Mouse (Mus musculus): ENCODE results near the gene Cd27. TPM values are rescaled to one million over a fixed set of nuclear protein-coding genes. Genes with fewer than 3 reads are reported as not detected.
A peak's percentile ranks its signal among the peaks of the same experiment; 100 is the strongest.

Gene Cd27
- polyA plus RNA-seq, 1 experiment from 2014 or later = 1.2 TPM

DNA sequence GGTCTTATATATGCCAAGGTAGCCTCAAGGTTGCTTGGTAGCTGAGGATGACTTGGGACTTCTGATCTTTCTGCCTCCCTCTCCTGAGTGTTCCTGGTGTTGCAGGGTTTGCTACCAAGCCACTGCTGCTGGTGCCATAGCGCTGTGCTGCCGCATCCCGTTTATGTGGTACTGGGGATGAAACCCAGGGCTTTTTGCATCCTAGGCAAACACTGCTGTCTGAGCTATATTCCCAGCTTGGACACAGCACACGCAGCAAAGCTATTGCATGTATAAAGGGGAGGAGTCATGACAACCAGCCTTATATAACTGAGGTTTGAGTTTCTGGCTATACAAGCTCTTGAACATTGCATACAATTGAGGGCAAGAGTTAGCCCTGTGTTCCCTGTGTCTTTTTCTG lies 611 bp upstream of the Cd27 start:
- DNase-seq (ENCODE audit: low spot score) = no peak
- H3K27me3 ChIP-seq (ENCODE audit: insufficient read depth, poor library complexity, severe bottlenecking) = no peaks in the 10 kb centered on the region
- H3K36me3 ChIP-seq = no peaks in the 10 kb centered on the region
- H3K27ac ChIP-seq = no peak overlapping the region
- H3K4me3 ChIP-seq = no peak overlapping the region
- WGBS = 88% methylated on average over 4 of the region's 4 CpGs
- no peaks in the 10 kb centered on the region for H3K9me3 ChIP-seq
- H3K4me1 ChIP-seq (replicated peaks) = peaks cover 25% of the 10 kb centered on the region

DNA sequence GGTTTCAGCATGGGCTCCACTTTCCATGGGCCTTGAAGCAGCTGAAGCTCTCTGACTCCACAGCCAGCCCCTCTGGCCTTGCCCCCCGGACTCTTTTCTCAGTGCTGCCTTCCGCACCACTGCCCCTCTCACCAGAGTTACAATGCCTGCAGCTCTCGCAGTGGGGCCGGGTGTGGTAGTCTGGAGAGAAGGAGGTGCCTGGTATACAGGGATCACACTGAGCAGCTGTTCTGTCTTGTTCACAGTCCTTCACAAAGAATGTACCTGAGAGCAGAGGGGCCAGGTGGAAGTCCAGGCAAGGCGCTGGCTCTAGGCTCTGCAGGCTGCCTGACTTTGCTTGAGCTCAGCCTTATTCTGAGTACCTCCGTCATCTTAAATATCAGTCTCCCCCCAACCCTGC lies 469 bp downstream of the Cd27 start:
- DNase-seq (ENCODE audit: low spot score) = no peak
- no peak overlapping the region for H3K4me3 ChIP-seq
- no peaks in the 10 kb centered on the region for H3K9me3 ChIP-seq
- no peaks in the 10 kb centered on the region for H3K27me3 ChIP-seq (ENCODE audit: insufficient read depth, poor library complexity, severe bottlenecking)
- peaks cover 36% of the 10 kb centered on the region for H3K4me1 ChIP-seq (replicated peaks)
- H3K36me3 ChIP-seq = no peaks in the 10 kb centered on the region
- no peak overlapping the region; the same call in 1 of the 2 replicates for H3K27ac ChIP-seq
- 63% methylated on average over 6 of the region's 6 CpGs for WGBS

DNA sequence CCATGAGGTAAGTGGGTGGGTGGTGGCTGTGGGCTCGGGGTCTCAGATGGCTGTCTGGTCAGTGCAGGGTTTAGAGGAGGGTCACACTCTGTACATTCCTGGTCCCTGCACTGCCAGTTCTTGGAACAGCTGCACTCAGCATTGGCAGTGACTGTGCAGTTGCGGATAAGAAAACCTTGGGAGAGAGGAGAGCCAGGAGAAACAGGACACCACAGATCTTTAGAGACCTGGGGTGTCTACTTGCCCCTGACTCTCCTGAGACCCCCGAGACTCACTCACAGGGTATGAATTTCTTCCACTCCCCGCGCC lies 2.3 kb downstream of the Cd27 start:
- DNase-seq (ENCODE audit: low spot score) = no peak
- H3K4me1 ChIP-seq (replicated peaks) = peaks cover 47% of the 10 kb centered on the region
- H3K27me3 ChIP-seq (ENCODE audit: insufficient read depth, poor library complexity, severe bottlenecking) = no peaks in the 10 kb centered on the region
- H3K36me3 ChIP-seq = no peaks in the 10 kb centered on the region
- no peak overlapping the region for H3K27ac ChIP-seq
- no peaks in the 10 kb centered on the region for H3K9me3 ChIP-seq
- H3K4me3 ChIP-seq = no peak overlapping the region
- 75% methylated on average over 5 of the region's 5 CpGs for WGBS

DNA sequence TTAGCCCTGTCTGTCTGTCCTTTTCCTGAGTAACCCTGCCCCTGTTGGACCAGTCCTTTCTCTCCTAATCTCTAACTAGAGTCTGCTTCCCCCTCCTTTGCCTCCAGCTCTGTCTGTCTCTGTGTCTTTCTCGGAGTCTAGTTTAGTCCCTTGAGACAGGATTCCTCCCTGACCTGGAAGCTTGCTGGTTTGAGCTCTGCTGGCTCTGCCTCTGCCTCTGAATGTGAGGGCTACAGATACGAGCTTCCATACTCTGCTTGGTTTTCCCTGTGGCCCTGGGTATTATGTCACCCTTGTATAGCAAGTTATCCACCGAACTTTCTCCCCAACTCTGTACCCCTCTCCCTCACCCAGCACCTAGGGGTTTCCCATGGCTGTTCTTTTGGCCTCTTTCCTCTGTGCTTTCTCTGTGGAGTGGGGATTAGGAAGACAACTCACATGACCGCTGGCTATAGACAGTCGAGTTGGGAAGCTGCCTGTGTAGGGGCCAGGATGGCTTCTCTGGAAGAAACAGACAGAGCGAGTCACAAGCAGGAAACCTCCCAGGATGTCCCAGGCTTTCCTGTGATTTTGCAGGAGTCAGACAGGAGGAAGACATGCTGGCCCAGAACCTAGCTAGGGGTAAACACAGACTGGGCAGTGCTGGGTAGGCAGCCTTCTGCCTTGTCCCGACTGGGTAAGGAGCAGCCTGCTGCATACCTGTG lies 2.8 kb downstream of the Cd27 start:
- H3K9me3 ChIP-seq = no peaks in the 10 kb centered on the region
- no peaks in the 10 kb centered on the region for H3K27me3 ChIP-seq (ENCODE audit: insufficient read depth, poor library complexity, severe bottlenecking)
- 69% methylated on average over 7 of the region's 7 CpGs for WGBS
- H3K27ac ChIP-seq = no peak overlapping the region; the same call in 1 of the 2 replicates
- DNase-seq (ENCODE audit: low spot score) = no peak
- no peak overlapping the region for H3K4me3 ChIP-seq
- H3K4me1 ChIP-seq (replicated peaks) = peaks cover 47% of the 10 kb centered on the region
- no peaks in the 10 kb centered on the region for H3K36me3 ChIP-seq

DNA sequence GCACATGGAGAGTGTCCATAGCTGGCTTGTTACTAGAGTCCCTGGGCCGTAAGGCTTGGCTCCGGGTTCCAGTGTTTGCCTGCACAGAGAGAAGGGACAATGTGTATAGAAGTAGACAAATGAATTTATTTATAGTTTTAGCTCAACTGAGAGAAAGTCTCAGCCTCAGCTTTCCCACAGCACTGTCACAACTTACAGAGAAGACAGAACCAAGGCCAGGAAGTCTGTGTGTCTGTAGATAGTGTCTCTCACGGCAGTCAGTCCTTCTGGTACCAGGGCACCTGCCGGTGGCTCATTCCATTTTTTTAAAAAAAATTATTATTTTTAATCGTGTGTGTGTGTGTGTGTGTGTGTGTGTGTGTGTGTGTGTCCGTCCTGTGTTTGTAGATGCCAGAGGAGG lies 4.3 kb downstream of the Cd27 start:
- DNase-seq (ENCODE audit: low spot score) = no peak
- Histone ChIP-seq H3K36me3 (no peaks in the 10 kb centered on the region), H3K27me3 (ENCODE audit: insufficient read depth, poor library complexity, severe bottlenecking) (no peaks in the 10 kb centered on the region), H3K4me3 (no peak overlapping the region), H3K27ac (no peak overlapping the region), H3K4me1 (replicated peaks) (peaks cover 49% of the 10 kb centered on the region), H3K9me3 (no peaks in the 10 kb centered on the region)
- 86% methylated on average over 6 of the region's 6 CpGs for WGBS

DNA sequence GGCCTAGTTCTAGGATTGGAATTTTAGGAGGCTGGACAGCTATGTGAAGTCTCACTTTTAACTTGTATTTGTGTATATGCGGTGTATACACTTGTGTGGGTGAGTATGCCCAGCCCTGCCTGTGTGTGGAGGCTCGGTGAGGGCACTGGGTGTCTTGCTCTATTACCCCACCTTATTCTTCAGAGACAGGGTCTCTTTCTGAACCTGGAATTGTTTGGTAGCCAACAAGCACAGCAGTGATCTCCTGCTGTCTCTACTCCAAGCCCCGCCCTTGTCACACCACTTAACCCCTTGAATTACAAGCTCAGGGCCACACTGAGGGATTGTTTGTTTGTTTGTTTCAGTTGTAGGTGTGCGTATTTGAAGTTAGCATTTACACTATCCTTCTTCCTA lies 4.8 kb downstream of the Cd27 start:
- WGBS = 49% methylated on average over 4 of the region's 4 CpGs
- H3K4me1 ChIP-seq (replicated peaks) = peaks cover 49% of the 10 kb centered on the region
- H3K27ac ChIP-seq = peak overlapping the region; percentile 86
- H3K36me3 ChIP-seq = no peaks in the 10 kb centered on the region
- DNase-seq (ENCODE audit: low spot score) = no peak
- peak overlapping the region; percentile 53 for H3K4me3 ChIP-seq
- H3K27me3 ChIP-seq (ENCODE audit: insufficient read depth, poor library complexity, severe bottlenecking) = no peaks in the 10 kb centered on the region
- no peaks in the 10 kb centered on the region for H3K9me3 ChIP-seq

DNA sequence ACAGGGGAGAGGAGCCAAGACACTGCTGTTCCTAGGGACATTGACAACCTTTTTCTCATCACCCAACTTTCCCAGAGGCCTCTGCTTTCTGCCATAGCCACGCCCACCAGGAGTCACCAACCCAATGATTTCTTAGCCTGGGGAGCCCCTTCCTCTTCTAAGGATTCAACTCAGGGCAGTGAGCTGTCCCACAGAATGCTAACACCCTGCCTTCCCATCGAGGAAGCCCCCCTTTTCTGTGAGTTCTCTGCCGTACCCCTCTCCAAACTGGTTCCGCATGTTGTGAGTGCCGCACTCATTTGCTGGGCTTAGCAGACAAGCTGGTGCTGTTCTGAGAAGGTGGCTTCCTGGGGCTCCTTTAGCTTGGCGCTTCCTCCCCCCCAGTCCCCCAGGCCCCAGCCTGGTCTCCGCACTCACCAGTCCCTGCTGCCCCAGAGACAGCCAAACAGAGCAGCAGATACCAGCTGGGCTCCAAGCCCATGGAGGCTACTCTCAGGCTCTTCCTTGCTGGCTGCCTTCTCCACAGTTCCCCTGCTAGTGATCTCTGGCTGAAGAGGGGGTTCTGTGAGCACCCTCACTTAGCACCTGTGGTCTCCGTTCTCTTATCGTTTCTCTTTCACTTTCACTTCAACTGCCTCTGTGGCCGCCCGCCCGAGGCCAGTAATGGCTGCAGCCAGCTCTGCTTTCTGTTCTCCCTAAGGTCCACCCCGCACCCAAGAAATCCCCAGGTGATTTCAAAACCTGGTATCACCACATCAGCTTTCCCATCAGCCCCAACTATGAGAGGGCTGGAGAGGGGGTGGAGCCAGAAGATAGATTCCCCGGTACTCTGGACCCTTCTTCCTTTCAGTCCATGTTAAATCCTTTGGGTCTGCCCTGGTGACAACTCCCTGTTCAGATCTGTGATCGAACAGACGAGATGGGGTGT lies 5.4 kb downstream of the Cd27 start, which contains the start of gene Tapbpl:
TSS of gene Tapbpl (minus strand) at position 744 of the 928 bp plus-strand sequence.
- DNase-seq (ENCODE audit: low spot score) = peak; percentile 43
- WGBS = 10% methylated on average over 16 of the region's 16 CpGs
- H3K27me3 ChIP-seq (ENCODE audit: insufficient read depth, poor library complexity, severe bottlenecking) = no peaks in the 10 kb centered on the region

DNA sequence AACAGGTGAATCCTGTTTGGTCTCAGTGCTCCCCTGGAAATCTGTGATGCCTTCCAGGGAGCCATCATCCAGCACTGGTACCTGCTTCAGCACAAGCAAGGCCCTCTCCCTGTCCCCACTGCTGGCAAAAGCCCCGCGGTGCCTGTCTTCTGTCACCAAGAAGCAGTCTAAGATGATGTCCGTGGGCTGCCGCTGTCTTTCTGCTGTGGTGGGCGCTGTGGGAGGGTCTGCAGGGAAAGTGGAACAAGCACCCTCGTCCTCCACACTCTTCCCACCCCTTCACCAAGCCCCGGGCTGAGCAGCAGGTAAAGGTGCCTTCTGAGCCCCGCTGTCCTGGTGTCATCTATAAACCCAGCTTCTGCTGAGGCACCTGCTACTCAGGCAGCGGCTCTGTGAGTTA lies 6.2 kb downstream of the Cd27 start:
- Histone ChIP-seq H3K27me3 (ENCODE audit: insufficient read depth, poor library complexity, severe bottlenecking) (no peaks in the 10 kb centered on the region), H3K9me3 (no peaks in the 10 kb centered on the region), H3K27ac (peak overlapping the region; percentile 64), H3K4me1 (replicated peaks) (peaks cover 40% of the 10 kb centered on the region), H3K4me3 (no peak overlapping the region), H3K36me3 (no peaks in the 10 kb centered on the region)
- 65% methylated on average over 9 of the region's 9 CpGs for WGBS
- DNase-seq (ENCODE audit: low spot score) = no peak

More for the DNA sequence above, 5.4 kb downstream of the Cd27 start, which contains the start of gene Tapbpl:
- peak within 1 kb of the TSS; percentile 53 for H3K4me3 ChIP-seq
- peak within 1 kb of the TSS; percentile 86 for H3K27ac ChIP-seq
- no peaks in the 10 kb centered on the region for H3K36me3 ChIP-seq
- no peaks in the 10 kb centered on the region for H3K9me3 ChIP-seq
- H3K4me1 ChIP-seq (replicated peaks) = peaks cover 43% of the 10 kb centered on the region

DNA sequence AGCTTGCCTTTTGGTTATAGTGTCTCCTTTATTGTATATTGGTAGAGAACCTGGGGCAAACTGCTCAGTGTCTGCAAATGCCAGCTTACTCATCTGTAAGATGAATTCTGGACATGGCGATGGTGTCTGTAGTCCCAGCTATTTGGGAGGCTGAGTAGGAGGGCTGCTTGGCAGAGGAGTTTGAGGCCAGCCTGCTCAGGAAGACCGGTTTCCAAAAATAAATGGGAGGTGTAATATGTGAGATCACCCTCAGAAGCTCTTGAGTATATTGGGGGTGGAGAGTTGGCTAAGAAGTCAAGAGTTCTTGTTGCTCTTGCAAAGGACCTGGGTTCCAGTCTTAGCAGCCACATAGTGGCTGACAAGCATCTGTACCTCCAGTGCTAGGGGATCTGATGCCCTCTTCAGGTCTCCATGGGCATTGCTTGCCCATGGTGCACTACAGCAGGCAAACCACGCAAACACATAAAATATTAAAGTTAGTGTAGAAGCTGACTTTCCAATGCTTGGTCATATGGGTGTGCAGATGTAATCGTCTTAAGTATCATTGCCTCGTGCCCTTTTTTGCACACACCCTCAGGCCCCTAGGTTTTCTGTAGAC lies 11.2 kb downstream of the Cd27 start:
- H3K9me3 ChIP-seq = no peaks in the 10 kb centered on the region
- 80% methylated on average over 5 of the region's 5 CpGs for WGBS

DNA sequence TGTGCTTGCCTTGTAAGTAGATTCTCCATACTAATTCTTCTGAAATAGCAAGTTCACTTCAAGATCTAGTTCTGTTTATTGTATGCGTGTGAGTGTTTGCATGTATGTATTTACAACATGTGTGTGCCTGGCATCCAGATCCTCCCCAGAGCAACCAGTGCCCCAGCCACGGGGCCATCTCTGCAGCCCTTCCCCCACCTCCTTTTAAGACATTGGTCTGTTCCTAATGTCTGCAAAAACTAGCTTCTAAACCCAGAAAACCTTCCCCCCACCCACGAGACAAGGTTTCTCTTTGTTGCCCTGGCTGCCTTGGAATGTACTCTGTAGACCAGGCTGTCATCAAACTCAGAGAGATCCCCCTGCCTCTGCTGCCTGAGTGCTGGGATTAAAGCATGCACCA lies 14.2 kb downstream of the Cd27 start:
- WGBS = 85% methylated on average over 3 of the region's 3 CpGs
- Histone ChIP-seq H3K9me3 (no peaks in the 10 kb centered on the region), H3K27ac (no peak overlapping the region), H3K27me3 (ENCODE audit: insufficient read depth, poor library complexity, severe bottlenecking) (no peaks in the 10 kb centered on the region; the same call in 1 of the 2 replicates), H3K4me3 (no peak overlapping the region), H3K36me3 (peaks cover 4% of the 10 kb centered on the region; the same call in 1 of the 2 replicates), H3K4me1 (replicated peaks) (no peaks in the 10 kb centered on the region)
- no peak for DNase-seq (ENCODE audit: low spot score)

More for the DNA sequence above, 11.2 kb downstream of the Cd27 start:
- Histone ChIP-seq H3K27me3 (ENCODE audit: insufficient read depth, poor library complexity, severe bottlenecking) (no peaks in the 10 kb centered on the region), H3K27ac (no peak overlapping the region), H3K36me3 (peaks cover 4% of the 10 kb centered on the region; the same call in 1 of the 2 replicates), H3K4me1 (replicated peaks) (peaks cover 7% of the 10 kb centered on the region), H3K4me3 (no peak overlapping the region)
- no peak for DNase-seq (ENCODE audit: low spot score)

DNA sequence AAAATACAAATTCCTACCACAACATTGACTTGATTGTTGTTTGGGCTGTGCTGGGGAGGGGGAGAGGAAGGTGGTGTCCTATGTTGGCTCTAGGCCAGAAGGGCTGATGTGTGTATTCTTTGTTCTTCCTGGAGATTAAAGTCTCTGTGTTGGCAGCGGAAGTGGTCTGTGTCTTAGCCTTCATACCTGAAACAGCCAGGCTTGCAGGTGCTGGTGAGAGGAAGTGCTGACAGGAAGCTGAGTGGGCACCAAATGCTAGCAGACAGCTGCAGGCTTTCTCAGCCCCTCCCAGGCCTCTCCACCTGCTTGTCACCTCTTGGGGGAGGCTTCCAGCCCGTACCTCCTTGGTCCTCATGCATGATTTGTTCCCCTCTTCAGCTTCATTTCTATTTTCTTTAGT lies 14.7 kb downstream of the Cd27 start:
- Histone ChIP-seq H3K9me3 (no peaks in the 10 kb centered on the region), H3K36me3 (peaks cover 4% of the 10 kb centered on the region; the same call in 1 of the 2 replicates), H3K27ac (no peak overlapping the region), H3K27me3 (ENCODE audit: insufficient read depth, poor library complexity, severe bottlenecking) (peaks cover under 1% of the 10 kb centered on the region; the same call in 1 of the 2 replicates), H3K4me3 (no peak overlapping the region), H3K4me1 (replicated peaks) (no peaks in the 10 kb centered on the region)
- no peak for DNase-seq (ENCODE audit: low spot score)
- WGBS = 69% methylated on average over 2 of the region's 2 CpGs

DNA sequence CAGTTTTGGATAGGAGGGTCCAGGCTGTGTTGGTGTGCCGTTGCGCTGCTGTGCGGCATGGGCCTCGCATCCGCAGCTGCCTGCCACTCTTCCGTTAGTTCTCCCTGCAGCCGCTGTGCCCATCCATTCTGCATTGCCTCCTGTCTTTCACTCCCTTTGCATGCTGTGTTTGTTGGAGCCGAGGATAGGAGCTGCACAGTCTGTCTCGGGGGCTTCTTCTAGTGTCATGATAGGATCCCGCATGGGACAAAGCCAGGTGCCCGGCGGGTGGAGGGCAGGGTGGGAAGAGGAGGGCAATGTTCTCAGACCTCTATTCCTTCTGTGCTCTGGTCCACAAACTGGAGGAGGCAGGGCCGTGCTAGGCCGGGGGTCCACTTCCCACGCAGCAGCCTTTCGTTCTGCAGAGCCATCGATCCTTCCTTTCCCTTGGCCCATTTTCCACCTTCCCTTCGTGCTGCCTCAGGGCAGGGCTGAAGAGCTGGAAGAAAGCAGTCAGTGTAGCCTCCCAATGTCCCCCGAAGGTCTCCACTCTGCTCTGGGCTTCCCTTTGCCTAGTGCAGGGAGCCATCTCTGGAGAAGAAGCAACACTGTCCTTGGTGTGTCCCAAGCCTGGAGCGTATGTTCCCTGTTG lies 15.6 kb downstream of the Cd27 start:
- H3K27me3 ChIP-seq (ENCODE audit: insufficient read depth, poor library complexity, severe bottlenecking) = peaks cover 9% of the 10 kb centered on the region
- no peak overlapping the region for H3K27ac ChIP-seq
- peaks cover 4% of the 10 kb centered on the region; the same call in 1 of the 2 replicates for H3K36me3 ChIP-seq
- H3K4me3 ChIP-seq = no peak overlapping the region
- WGBS = 90% methylated on average over 20 of the region's 20 CpGs
- H3K4me1 ChIP-seq (replicated peaks) = peaks cover 4% of the 10 kb centered on the region
- DNase-seq (ENCODE audit: low spot score) = no peak
- no peaks in the 10 kb centered on the region for H3K9me3 ChIP-seq
